Mouse (Mus musculus): Measurements from ENCODE around the gene Scel.

DNA sequence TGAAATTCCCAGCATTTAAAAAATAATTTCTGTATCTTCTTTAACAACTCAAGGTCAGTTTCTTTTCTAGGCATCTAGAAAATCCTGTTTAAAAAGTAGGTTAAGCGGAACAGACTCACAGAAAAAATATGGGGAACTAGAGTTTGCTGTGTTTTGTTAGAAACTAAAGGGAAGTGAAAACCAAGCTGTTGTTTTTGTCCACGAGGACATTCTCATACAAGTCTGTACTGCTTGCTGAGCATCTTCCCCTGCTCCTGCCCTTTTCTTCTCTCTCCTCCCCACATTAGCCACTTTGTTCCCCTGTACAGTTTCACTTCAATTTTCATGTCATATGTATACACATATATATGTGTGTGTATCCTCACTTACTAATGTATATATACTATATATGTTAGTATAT lies 35.2 kb upstream of the Scel start:
- TF ChIP-seq CTCF (IDR thresholded peaks at IDR 0.05; ENCODE audit: extremely low read depth, insufficient read length, insufficient replicate concordance, low read depth, low read length): no peak
- no peak for TF ChIP-seq POLR2A (IDR thresholded peaks at IDR 0.05; ENCODE audit: low read depth, low read length)
